Mouse (Mus musculus) lung, postnatal 0 days (tissue): ENCODE data around the gene Mcm5.

Source experiments
- CTCF ChIP-seq: IDR thresholded peaks from 2 replicates; pipeline ENCODE4 v1.5.1; 2016; ENCODE audit warnings: antibody characterized with exemption, mild to moderate bottlenecking
- EP300 ChIP-seq: IDR thresholded peaks from 2 replicates; pipeline ENCODE4 v1.6.1; 2016; ENCODE audit warnings: antibody characterized with exemption, mild to moderate bottlenecking, control low read depth

- TF ChIP-seq CTCF (no peak), EP300 (no peak)
These were observed 25.4 kb downstream of the Mcm5 start for GRCm38 (mm10) chr8:75134603-75135391.
